Mouse (Mus musculus): ENCODE measurements around the gene Keap1. TPM values are rescaled to one million over a fixed set of nuclear protein-coding genes. Genes with fewer than 3 reads are reported as not detected.
"Not testable (repeated sequence)": the region's sequence is repeated elsewhere in the genome, so short reads cannot be mapped to it uniquely, and the experiment has no call there.

Keap1 gene
- total RNA-seq, 2 experiments from 2014 or later: 57.2 to 58.1 TPM

DNA sequence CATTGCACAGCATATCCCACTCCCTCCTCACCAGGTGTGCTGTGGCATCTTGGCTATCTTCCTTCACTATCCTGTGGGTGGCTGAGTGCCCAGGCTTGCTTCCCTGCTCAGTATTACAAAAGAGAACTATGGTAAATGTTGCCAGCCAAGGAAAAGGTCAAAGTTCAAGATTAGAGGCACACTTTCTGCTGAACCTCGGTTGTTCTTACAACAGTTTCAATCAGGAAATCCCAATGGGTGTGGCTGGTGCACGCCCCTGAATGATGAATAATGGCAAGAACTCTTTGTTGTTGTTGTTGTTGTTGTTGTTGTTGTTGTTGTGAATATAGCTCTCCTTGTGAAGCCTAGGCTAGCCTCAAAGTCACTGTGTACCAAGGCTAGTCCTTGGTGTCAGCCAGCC is 22.7 kb upstream of the Keap1 start:
- no peak for DNase-seq

DNA sequence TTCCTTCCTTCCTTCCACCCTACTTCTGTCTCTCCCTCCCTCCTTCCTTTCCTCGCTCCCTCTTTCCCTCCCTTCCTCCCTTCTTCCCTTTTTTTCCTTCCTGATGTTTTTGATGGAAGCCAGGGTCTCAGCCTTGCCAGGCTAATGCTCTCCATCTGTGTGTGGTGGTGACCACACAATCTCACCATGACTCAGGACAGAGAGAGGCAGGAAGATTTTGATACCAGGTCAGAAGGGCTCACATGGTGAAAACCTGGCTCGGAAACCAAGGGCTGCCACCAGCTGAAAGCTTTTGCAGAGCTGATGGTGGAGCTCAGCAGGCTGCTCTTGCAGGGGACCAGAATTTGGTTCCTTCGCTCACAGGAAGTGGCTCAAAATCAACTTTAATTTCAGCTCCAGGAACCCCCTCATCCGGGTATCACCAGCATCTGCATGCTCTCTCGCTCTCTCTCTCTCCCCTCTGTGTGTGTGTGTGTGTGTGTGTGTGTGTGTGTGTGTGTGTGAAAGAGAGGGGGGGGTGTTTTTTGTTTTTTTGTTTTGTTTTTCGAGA is 21.4 kb upstream of the Keap1 start:
- DNase-seq: no peak

DNA sequence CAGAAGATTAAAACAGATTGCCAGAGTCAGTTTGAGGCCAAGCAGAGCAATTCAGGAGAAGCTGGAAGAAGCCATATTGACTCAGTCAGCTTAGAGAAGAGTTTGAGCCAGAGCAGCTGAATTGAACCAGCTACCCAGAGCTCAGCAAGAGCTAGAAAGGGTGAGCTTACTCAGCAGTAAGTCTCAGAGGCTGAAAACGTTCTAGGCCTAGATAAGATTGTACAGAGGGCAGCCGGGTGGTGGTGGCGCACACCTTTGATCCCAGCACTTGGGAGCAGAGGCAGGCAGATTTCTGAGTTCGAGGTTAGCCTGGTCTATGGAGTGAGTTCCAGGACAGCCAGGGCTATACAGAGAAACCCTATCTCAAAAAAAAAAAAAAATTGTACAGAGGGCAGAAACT is 17.2 kb upstream of the Keap1 start:
- DNase-seq: not testable (repeated sequence)

DNA sequence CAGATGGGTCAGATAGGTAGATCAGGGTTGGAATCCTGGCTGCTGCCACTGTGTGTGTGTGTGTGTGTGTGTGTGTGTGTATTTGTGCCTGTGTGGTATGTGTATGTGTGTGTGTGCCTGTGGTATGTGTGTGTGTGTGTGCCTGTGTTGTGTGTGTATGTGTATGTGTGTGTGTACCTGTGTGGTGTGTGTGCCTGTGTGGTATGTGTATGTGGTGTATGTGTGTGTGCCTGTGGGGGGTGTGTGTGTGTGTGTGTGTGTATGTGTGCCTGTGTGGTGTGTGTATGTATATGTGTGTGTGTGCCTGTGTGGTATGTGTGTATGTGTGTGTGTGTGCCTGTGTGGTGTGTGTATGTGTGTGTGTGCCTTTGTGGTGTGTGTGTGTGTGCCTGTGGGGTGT is 15.5 kb upstream of the Keap1 start:
- no peak for DNase-seq

DNA sequence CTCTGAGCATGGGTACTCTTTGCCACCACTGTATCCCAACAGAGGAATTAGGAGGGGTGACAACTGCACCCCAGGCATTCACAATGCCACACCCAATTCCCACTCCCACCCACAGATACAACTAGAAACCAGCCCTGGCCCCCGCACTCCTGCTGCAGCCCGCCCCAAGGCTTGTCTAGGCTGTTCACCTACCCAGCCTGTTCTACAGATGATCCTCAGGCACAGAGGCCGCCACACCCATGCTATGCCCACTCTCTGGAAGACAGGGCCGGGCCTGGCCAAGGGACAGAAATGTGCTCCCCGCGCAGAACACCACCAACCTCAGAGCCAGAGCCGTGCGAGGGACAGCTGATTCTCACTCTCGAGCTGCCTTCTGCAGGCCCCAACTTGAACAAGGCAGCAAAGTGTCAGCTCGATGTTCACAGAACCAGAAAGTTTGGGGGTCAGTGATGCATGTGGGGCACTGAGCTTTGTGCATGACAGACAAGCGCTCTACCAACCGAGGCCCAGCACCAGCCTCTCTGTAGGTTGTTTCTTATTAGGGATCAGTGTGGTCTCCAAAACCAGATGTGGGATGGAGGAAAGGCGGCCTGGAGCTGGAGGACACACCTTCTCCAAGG is 12.1 kb upstream of the Keap1 start:
- DNase-seq: no peak

DNA sequence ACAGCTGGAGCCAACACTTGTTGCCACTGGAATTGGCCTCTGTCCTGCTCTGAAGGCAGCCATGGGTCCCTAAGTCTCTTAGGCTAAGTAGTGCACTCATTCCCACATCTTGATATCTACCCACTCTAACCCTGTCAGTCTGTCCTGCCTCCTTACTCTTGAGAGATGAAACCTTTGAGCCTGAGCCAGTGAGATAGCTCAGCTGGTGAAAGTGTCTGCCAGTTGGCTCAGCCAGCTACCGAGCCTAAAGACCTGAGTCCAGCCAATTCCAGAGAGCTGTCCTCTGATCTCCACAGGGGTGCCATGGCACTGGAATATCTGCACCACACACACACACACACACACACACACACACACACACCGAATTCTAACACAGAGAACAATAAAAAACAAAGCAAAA is 11.3 kb upstream of the Keap1 start:
- no peak for DNase-seq

DNA sequence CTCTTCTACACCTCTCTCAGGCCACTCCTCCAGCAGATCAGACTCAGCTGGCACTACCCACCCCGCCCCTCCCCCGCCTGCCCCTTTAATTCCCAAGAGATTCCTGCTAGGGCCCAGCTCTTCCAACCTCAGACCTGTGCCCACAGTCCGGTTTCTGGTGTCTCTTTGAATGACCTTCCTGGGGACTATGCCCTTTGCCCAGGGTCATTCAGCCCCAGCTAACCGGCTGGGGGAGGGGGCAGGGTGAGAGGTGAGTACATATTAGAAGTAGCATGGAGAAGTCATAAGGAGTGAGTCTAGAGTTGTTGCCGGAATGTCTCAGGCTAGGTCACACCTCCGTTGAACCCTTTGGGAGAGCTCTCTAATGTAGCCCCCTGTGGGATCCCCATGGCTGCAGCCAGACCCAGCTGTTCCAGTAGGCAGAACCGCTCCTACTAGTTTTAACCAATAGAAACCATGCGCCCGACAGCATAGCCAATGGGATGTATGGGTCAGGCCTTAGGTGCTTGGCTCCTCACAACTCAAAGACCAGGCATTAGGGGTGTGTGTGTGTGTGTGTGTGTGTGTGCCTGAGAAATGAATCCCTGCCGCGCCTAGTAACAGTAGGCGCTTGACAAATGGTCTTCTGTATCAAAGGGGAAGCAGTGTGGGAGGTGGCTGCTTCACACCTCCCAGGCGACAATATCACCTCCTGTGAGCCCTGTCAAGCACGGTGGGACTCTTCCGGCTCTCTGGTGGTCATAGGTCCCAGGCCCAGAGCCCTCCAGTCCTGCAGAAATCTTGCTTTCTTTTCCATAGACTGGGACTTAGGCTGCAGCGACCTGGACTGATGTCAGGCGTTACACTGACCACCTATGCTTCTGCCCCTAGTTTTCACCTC is 10.7 kb upstream of the Keap1 start:
- DNase-seq: no peak

DNA sequence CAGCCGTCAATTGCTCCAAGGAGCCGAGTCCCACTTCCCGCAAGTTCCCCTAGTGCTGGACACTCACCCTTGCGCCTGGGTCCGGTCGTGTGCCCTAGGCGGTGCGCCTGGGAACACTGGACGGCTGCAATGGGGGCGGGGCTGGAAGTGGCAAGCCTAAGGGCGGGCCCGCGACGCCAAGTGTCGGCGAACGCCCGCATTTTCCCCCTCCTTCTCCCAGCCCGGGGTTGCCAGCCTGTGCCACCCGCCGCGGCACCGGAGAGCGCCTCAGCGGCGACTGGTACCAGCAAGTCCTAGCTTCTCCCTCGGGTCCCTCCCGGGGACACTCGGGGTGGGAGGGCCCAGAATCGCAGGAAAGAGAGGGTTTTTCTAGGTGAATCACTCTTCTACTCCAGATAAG is 9.2 kb upstream of the Keap1 start, which contains the start of gene S1pr5:
Gene S1pr5 (minus strand): TSS at position 118 of the 400 bp plus-strand sequence.
- DNase-seq: peak; percentile 49 to 56

DNA sequence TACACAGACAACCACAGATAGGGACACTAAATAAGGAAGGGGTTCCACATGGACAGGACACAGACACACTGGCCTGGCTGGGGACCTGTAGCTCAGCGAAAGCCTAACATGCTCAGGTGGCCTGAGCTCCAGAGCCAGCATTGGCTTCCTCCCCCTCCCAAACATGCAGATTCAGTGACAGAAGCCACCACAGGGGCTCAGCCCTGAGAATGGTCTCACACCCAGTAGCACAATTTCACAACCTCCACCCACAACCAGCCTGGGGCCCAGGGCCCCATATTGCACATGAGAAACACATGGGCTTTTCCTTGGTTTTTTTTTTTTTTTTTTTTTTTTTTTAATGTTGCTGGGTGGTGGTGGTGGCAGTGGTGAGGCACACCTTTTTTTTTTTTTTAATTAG is 7.2 kb upstream of the Keap1 start:
- DNase-seq: no peak

DNA sequence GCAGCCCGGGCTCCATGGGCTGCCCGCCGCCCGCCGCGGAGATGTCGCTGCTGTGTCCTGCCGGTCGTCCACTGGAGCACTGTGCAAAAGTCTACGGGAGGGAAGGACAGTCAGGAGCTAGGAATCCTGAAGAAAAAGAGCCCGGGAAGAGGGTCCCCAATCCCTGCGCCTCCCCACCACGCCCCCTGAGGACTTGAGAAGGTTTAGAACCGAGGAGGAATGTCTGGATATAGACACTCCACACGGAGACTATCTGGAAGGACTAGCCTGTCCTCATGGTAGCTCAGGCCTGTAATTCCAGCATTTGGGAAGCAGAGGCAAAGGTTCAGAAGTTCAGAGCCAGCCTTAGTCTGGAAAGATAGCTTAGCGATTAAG is 5.9 kb upstream of the Keap1 start:
- no peak for DNase-seq

DNA sequence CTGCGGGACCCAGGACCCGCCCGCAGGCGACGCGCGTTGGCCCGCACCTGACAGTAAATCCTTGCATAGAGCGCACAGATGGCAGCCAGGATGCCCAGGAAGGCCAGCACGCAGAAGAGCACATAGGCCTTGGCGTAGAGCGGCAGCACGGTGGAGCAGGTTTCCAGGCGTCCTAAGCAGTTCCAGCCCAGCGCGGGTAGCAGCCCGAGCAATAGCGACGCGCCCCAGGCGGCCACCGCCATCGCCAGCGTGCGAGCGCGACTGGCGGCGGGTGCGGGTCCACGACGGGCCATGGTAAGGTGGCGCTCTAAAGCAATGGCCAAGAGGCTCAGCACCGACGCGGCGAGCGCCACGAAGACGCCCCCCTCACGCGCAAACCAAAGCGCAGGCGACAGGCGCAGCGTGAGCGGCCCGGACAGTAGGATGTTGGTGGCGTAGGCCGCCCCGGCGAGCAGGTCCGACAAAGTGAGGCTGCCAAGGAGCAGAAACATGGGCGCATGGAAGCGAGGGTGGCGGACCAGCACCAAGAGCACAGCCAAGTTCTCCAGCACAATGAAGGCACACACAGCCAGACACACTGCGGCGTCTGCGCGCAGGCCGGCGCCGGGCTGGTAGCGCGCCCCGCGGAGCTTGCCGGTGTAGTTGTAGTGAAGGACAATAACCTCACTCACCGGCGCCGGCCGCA is 5.4 kb upstream of the Keap1 start:
- DNase-seq: peak; percentile 49 to 51

DNA sequence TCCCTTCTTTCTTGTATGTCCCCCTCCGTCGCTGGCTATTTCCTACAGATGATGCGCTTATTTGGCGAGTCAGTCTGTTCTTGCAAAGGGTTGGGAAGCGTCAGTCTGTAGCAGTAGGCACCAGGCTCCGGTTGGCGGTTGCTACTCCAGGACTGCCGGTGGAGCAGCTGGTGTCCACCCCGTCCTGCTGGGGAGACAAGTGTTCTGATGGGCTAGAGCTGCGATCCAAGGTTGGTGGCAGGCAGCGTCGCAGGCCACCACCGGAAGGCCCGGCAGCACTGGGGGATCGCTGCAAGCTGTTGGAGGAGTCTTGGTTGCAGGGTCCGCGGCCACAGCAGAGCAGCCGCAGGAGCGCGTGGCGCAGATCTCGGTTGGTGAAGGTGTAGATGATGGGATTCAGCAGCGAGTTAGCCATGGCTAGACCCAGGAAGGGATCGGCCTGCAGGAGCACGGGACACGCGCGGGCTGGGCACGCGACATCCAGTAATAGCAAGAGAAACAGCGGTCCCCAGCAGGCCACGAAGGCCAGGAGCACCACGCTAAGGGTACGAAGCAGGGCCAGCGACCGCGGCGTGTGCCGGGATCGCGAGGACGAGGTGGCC is 4.8 kb upstream of the Keap1 start:
- DNase-seq: no peak

DNA sequence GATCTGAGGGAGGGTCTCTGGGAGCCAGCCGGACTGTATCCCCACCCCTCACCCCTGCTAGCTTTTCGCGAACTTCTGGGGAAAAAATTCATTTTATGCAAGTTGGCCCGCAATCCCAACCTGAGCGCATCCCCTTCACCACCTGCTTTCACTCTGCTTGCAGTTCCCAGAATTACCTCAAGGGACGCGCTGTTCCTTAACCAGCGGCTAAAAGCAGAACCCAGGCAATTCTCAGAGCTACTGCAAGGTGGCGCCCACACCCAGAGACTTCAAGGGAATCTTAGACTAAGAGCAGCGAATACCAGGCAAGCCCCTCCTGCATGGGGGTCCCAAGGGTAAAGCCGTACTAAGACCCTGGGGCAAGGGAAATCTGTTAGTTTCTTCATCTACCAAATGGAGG is 2.2 kb upstream of the Keap1 start:
- peak; percentile 69 to 70 for DNase-seq

DNA sequence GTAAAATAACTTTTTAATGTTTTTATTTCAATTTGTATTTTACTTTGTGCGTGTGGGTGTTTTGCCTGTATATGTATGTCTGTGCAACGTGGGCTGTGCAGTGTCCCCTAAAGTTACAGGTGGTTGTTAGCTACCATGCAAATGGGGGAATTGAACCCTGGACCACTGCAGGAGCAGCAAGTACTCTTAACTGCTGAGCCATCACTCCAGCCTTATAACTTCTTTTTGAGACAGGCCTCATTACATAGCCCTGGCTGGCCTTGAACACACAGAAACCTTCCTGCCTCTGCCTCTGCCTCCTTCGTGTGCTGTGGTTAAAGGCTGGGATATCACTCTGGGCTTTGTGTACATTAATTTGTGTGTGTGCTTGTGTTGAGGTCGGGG is 296 bp upstream of the Keap1 start:
- no peak for DNase-seq

DNA sequence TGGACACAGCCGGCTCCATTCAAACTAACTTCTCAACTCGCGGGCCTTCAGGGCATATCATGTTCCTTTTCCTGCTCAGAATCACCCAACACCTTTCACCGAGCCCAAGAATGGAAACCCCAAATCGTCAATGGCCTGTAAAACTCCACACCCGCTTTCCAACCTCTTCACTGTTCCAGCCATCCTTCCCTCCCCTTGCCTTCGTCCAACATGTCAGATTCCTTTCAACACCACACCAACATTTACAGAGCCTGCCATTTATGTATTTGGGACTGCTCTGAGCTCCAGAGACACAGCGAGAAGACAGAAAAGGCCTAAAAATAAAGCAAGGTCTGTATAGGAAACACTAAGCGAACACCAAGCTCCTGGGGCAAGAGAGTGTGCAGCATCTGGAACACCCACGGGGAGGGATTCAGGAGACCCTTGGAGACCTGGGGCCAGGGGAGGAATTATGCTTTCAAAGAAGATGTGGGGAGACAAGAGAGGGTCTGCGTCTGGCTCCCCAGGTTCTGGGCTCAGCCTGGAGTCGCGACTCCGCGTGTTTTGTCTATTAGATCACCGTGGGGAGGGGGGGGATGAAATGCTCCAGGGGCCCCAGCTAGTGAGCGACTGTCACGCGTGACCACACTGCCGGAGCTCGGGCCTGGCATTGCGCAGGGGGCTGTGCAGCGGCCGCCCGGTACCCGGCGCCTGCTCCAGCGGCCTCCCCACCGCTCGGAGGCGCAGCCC is 993 bp downstream of the Keap1 start:
- no peak for DNase-seq

DNA sequence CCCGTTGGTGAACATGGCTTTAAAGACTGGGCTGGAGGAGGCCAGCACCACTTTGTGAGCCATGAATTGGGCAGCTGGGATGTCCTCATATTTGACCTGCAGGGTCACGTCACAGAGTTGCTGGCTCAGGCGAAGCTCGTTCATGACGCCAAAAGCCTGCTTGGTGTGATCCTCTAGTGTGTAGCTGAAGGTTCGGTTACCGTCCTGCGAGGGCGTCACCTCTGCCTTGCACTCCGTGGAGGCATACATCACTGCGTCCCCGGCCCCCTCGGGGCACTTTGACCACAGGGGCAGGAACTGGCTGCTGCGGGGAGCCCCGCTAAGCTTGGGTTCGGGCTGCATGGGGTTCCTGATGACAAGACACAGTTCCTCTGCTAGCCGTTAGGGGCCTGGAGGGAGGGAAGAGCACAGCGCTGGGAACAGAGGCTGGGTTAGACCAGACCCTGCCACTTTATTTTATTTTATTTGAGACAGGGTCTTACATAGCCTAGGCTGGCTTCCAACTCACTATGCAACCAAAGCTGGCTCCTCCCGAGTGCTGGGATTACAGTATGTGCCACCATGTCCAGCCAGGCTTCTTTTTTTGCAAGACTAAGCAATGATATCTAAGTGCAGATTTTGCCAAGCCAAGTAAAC is 1.7 kb downstream of the Keap1 start:
- DNase-seq: peak; percentile 35 to 38

DNA sequence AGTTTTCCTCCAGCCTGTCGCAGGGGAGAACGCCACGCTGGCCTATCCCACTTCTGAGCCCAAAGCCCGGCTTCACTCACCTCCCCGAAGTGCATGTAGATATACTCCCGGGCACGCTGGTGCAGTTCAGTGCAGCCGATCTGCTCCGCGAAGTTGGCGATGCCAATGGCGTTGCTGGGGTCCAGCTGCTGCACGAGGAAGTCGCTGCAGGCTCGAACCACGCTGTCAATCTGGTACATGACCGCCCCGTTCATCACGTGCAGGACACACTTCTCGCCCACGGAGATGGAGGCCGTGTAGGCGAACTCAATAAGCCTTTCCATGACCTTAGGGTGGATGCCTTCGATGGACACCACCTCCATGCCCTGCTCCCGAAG is 2.2 kb downstream of the Keap1 start:
- DNase-seq: no peak

DNA sequence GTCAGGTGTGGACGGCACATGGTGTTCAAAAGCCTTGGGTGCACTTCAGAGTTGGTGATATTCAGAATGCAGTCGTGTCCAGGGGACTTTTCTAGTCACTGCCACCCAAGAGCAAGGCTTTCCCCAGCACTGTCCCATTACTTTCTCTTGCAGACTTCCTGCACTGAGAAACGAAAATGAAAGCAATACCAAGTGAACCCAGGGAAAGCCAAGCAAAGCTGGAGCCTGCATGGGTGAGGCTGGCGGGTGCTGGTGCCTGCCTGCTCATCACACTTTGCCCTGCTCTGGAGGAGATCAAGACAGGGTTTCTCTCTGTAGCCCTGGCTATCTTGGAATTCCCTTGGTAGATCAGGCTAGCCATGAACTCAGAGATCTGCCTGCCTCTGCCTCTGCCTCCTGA is 3.8 kb downstream of the Keap1 start:
- DNase-seq: no peak

DNA sequence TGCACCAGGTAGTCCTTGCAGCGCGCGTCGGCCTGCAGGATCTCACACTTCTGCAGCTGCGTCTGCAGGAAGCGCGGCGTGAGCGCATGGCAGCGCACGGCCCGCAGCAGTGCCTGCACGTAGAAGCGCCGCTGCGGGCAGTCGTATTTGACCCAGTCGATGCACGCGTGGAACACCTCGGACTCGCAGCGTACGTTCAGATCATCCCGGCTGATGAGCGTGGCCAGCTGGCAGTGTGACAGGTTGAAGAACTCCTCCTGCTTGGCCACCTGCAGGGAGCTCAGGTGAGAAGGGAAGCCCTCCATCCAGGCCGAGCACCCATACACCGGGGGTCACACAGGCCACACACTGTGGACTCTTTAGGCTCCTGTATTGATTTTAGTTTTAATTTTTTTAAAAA is 5.4 kb downstream of the Keap1 start:
- no peak for DNase-seq

DNA sequence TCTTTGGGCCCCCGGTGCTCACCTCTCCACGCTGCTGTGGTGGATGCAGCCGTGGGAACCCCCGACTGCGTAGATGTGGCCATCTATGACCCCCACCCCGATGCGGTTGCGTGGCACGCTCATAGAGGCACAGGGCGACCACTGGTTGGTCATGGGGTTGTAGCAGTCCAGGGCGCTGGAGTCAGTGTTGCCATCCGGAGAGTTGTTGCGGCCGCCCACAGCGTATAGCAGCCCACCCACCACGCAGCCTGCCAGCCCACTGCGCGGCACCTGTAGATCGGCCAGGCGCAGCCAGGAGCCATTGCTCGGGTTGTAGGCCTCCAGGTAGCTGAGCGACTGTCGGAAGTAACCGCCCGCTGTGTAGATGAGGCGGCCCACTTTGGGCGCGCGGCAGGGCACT is 5.8 kb downstream of the Keap1 start:
- no peak for DNase-seq

DNA sequence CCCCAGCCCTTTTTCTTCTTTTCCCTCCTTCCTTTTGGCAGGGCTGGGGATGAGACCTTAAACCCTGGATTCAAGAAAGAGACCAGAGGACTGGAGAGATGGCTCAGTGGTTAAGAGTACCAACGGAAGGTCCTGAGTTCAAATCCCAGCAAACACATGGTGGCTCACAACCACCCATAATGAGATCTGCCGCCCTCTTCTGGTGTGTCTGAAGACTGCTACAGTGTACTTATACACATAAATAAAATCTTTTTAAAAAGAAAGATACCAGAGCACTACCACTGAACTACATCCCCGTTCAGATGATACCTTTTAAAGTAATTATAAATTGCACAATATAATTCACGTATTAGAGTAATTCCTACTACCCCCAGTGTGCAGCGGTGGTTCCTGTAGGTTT is 6.3 kb downstream of the Keap1 start:
- DNase-seq: no peak

DNA sequence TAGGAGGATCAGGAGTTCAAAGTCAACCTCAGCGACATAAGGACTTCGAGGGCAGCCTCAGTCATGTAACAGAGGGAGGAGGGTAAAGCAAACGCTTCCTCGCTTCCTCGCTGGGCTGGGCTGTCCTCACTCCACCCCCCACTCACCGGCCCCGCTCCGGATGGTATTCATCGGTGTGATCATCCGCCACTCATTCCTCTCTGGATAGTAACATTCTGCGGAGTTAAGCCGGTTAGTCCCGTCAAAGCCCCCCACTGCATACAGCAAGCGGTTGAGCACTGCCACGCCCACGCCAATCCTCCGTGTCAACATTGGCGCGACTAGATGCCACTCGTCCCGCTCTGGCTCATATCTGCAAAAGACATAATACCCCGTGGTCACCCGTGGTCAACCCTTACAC is 7.6 kb downstream of the Keap1 start:
- DNase-seq: no peak

All from layer of hippocampus, postnatal 36 days (tissue).